ENCODE assay signal across 34 mouse cellular contexts in genomic region chr3:63494625-63495382, GRCm38 (mm10). TPM values are rescaled to one million over a fixed set of nuclear protein-coding genes. Genes with fewer than 3 reads are reported as not detected.
DNase-seq lines count a peak whose midpoint lies in the region; ATAC-seq and TF ChIP-seq lines count a peak whose summit lies in the region.
"Had no signal": no experiment of that assay in that cellular context is flagged by ENCODE, and none has a peak within 500 bp of the region (broad histone marks: within the 10 kb centered on the region; RNA-seq: fewer than 3 reads in every experiment).

No protein-coding gene starts in this region.

- H3K36me3 ChIP-seq in lung, embryonic 14.5 days (ENCODE audit: insufficient read depth), result no peaks in the 10 kb centered on the region
- H3K36me3 ChIP-seq in kidney, postnatal 0 days (ENCODE audit: insufficient read depth, low read length), result no peaks in the 10 kb centered on the region
- no peaks in the 10 kb centered on the region for H3K36me3 ChIP-seq in limb, embryonic 11.5 days (ENCODE audit: control insufficient read depth, insufficient read depth, low read length)
- H3K36me3 ChIP-seq: embryonic facial prominence, embryonic 13.5 days; heart, embryonic 13.5 days; hindbrain, embryonic 12.5 days; midbrain, embryonic 12.5 days had no signal

- TF ChIP-seq CTCF in lung, embryonic 14.5 days (IDR thresholded peaks at IDR 0.05; ENCODE audit: low read depth), result no peak
- no peak for TF ChIP-seq CTCF in kidney, postnatal 0 days (IDR thresholded peaks at IDR 0.05; ENCODE audit: low read depth)

- H3K9me3 ChIP-seq in lung, embryonic 14.5 days (ENCODE audit: low read depth, low read length), result no peaks in the 10 kb centered on the region
- H3K9me3 ChIP-seq in kidney, postnatal 0 days (replicated peaks; ENCODE audit: low read length), result no peaks in the 10 kb centered on the region
- H3K9me3 ChIP-seq in limb, embryonic 11.5 days (ENCODE audit: control insufficient read depth, low read length), result no peaks in the 10 kb centered on the region
- H3K9me3 ChIP-seq: forebrain, embryonic 13.5 days; heart, embryonic 13.5 days; hindbrain, embryonic 12.5 days; midbrain, embryonic 12.5 days had no signal

- no peak overlapping the region for H3K4me3 ChIP-seq in lung, embryonic 14.5 days (ENCODE audit: low read depth, low read length)
- no peak overlapping the region for H3K4me3 ChIP-seq in kidney, postnatal 0 days (replicated peaks; ENCODE audit: low read depth, low read length)
- H3K4me3 ChIP-seq in limb, embryonic 11.5 days (ENCODE audit: low read depth, low read length), result no peak overlapping the region
- H3K4me3 ChIP-seq: embryonic facial prominence, embryonic 13.5 days; forebrain, embryonic 13.5 days; heart, embryonic 13.5 days; hindbrain, embryonic 12.5 days; left cerebral cortex, adult 2 months; midbrain, embryonic 12.5 days had no signal

- 54% methylated on average over 5 of the region's 5 CpGs for WGBS in lung, embryonic 14.5 days
- WGBS in kidney, postnatal 0 days, result 39% methylated on average over 5 of the region's 5 CpGs
- WGBS in limb, embryonic 11.5 days, result 42% methylated on average over 5 of the region's 5 CpGs

- no peak overlapping the region for H3K9ac ChIP-seq in lung, embryonic 14.5 days
- no peak overlapping the region for H3K9ac ChIP-seq in kidney, postnatal 0 days (ENCODE audit: low read depth, low read length)
- no peak overlapping the region for H3K9ac ChIP-seq in limb, embryonic 11.5 days (ENCODE audit: low read length)
- H3K9ac ChIP-seq: embryonic facial prominence, embryonic 13.5 days; forebrain, embryonic 13.5 days; heart, embryonic 13.5 days; hindbrain, embryonic 12.5 days; midbrain, embryonic 12.5 days had no signal

- no peak overlapping the region for H3K4me2 ChIP-seq in lung, embryonic 14.5 days
- H3K4me2 ChIP-seq in kidney, postnatal 0 days (ENCODE audit: low read length), result no peak overlapping the region
- no peak overlapping the region for H3K4me2 ChIP-seq in limb, embryonic 11.5 days (ENCODE audit: low read depth, severe bottlenecking)
- H3K4me2 ChIP-seq: embryonic facial prominence, embryonic 13.5 days; forebrain, embryonic 13.5 days; heart, embryonic 13.5 days; hindbrain, embryonic 12.5 days; liver, embryonic 11.5 days; midbrain, embryonic 12.5 days had no signal

- no peaks in the 10 kb centered on the region for H3K27me3 ChIP-seq in lung, embryonic 14.5 days (ENCODE audit: insufficient read depth, low read length)
- no peaks in the 10 kb centered on the region for H3K27me3 ChIP-seq in kidney, postnatal 0 days (ENCODE audit: insufficient read depth, low read length)
- H3K27me3 ChIP-seq in limb, embryonic 11.5 days (ENCODE audit: control insufficient read depth, insufficient read depth, low read length), result no peaks in the 10 kb centered on the region
- H3K27me3 ChIP-seq: embryonic facial prominence, embryonic 13.5 days; forebrain, embryonic 13.5 days; heart, embryonic 13.5 days; hindbrain, embryonic 12.5 days; midbrain, embryonic 12.5 days had no signal

- peak overlapping the region; percentile 65; the same call in 1 of the 2 replicates for H3K27ac ChIP-seq in lung, embryonic 14.5 days (ENCODE audit: low read depth)
- peak overlapping the region; percentile 87 for H3K27ac ChIP-seq in kidney, postnatal 0 days
- H3K27ac ChIP-seq in limb, embryonic 11.5 days (replicated peaks; ENCODE audit: low read depth, low read length), result peak overlapping the region; percentile 8; the same call in 1 of the 2 replicates
- H3K27ac ChIP-seq: embryonic facial prominence, embryonic 13.5 days; forebrain, embryonic 13.5 days; heart, embryonic 13.5 days; hindbrain, embryonic 12.5 days; left cerebral cortex, adult 2 months; midbrain, embryonic 12.5 days had no signal

- no peak for ATAC-seq in lung, embryonic 14.5 days (ENCODE audit: insufficient read depth)
- ATAC-seq in kidney, postnatal 0 days (replicated peaks; ENCODE audit: low FRiP score, low read depth), result peak; percentile 99
- no peak for ATAC-seq in limb, embryonic 11.5 days (ENCODE audit: insufficient number of reproducible peaks, low FRiP score, low TSS enrichment, low read depth)
- ATAC-seq: activated CD4-positive, CD25-positive, alpha-beta regulatory T cell, adult 4 months; forebrain, embryonic 13.5 days; intestine, postnatal 0 days had no signal

- H3K4me1 ChIP-seq in lung, embryonic 14.5 days (ENCODE audit: insufficient read depth), result no peaks in the 10 kb centered on the region
- H3K4me1 ChIP-seq in kidney, postnatal 0 days (replicated peaks; ENCODE audit: insufficient read depth, low read length), result 0 out of 2 replicates have a peak, but pooled peaks cover 4% of the 10 kb centered on the region
- no peaks in the 10 kb centered on the region for H3K4me1 ChIP-seq in limb, embryonic 11.5 days (ENCODE audit: control insufficient read depth, insufficient read depth, low read length)
- H3K4me1 ChIP-seq: forebrain, embryonic 13.5 days; heart, embryonic 13.5 days; hindbrain, embryonic 12.5 days; midbrain, embryonic 12.5 days had no signal

- peak; percentile 1 for DNase-seq in lung, embryonic 14.5 days
- DNase-seq in lung, postnatal 25 days (ENCODE audit: low spot score), result no peak
- peak; percentile 32 to 91 for DNase-seq in kidney, adult 8-10 months
- DNase-seq in kidney, postnatal 0 days (ENCODE audit: low spot score), result peak; percentile 64
- no peak for DNase-seq in limb, embryonic 11.5 days (ENCODE audit: low spot score)
- DNase-seq in heart, adult 8-10 months (ENCODE audit: low spot score), result no peak
- no peak for DNase-seq in testis, postnatal 10 days (ENCODE audit: low spot score)
- no peak for DNase-seq in spleen, postnatal 14 days (ENCODE audit: low spot score in 2 of 2)
- DNase-seq: adrenal gland, adult 8-10 months; cerebellum, adult 8-10 months; cerebellum, postnatal 36 days; gastrocnemius, postnatal 10 days; heart, postnatal 14 days; lung, adult 18-20 months; lung, postnatal 14 days; right cerebral cortex, postnatal 14 days had no signal

RNA-seq across cellular contexts. Expression of gene Gm34302, which starts 11.1 kb away (rescaled TPM):
- not detected in 2 replicates for polyA plus RNA-seq in lung, embryonic 14.5 days (2014; fragmentation: Nextera tagmentation; extraction: Ambion mirVana)
- polyA plus RNA-seq in kidney, postnatal 0 days (2015; fragmentation: Nextera tagmentation; extraction: Ambion mirVana), result 0.71 TPM in 1 of 2 replicates, not detected in the other
- not detected in 2 replicates for polyA plus RNA-seq in limb, embryonic 11.5 days (2014; fragmentation: Nextera tagmentation; extraction: Ambion mirVana)
- total RNA-seq in heart, adult 8-10 months (2022), result 1,000 to 10,000 TPM; 1,239 to 2,049 (median 1,626) TPM
- total RNA-seq: adrenal gland, adult 8-10 months; granulocyte monocyte progenitor cell, adult 5-6 weeks; layer of hippocampus, adult 8-10 months; left cerebral cortex, adult 2 months; left cerebral cortex, postnatal 36 days; megakaryocyte, adult 5-6 weeks; MEL; monocyte, adult 5-6 weeks; neutrophil, adult 5-6 weeks had no signal
- polyA plus RNA-seq: activated CD4-positive, CD25-positive, alpha-beta regulatory T cell, adult 4 months; C2C12; embryonic facial prominence, embryonic 13.5 days; forebrain, embryonic 13.5 days; heart, embryonic 13.5 days; hindbrain, embryonic 12.5 days; intestine, postnatal 0 days; liver, embryonic 11.5 days; midbrain, embryonic 12.5 days; urinary bladder, adult 2 months had no signal

Comparison
In these comparisons a context has a peak if more than half of its experiments do, and no peak if none do; other contexts are left out.
1. DNase-seq: peak in lung, embryonic 14.5 days (single experiment), kidney, adult 8-10 months (2 of 2) and kidney, postnatal 0 days (single experiment); none in lung, postnatal 25 days (single experiment), limb, embryonic 11.5 days (single experiment), heart, adult 8-10 months (single experiment), testis, postnatal 10 days (single experiment) and spleen, postnatal 14 days (0 of 2).
2. H3K27ac ChIP-seq: peak in every context shown above with its lines; median percentile 87 in kidney, postnatal 0 days; 65 in lung, embryonic 14.5 days; 8 in limb, embryonic 11.5 days.